Mouse (Mus musculus) lung, postnatal 36 days (tissue): ENCODE results near the gene S100z.

Experiments used
- DNase-seq: peaks from one replicate; pipeline ENCODE4 v3.0.0; 2022; ENCODE audit warnings: mixed read lengths

S100z gene

GRCm38 (mm10) chr13:95444291-95444690 is 34.2 kb downstream of the S100z start:
- DNase-seq, result no peak

DNA sequence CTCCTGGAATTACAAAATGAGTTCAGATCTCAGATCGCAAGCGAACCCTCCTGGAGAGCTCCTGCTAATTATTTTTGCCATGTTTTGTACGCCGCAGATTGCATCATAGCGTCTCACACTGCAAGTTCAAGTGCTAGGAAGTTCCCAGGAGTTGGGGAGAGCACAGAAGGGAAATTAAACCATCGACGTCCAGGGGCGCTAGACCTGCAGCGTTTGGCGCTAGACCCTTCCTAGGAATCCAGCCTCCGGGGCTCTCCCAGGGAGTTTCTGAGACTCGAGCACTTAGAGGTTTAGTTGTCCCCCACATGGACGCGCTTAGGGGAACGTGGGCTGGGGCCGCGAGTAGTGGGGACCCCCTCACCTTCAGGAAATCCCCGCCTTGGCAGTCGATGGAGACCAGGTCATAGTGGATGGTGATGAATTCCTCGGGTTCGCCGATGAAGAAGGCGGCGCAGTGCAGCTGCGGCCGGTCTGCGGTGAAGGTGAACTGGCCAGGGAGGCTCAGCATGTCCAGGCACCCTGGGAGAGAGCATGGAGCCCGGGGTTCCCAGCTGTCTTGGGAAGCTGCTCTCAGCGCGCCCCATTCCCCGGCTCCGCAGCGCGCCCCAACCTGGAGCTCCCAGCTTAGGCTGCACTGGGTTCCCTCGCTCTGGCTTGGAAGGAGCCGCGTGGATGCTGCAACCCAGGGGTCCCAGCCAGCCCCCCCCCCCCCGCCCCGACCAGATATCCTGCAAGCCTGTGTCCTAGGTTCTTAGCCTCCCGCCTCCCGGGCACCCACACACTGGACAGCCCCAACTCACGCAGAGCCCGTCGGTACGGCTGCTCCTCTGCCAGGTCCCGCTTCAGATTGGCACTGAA is 34.9 kb downstream of the S100z start:
- DNase-seq, result peak; percentile 4

DNA sequence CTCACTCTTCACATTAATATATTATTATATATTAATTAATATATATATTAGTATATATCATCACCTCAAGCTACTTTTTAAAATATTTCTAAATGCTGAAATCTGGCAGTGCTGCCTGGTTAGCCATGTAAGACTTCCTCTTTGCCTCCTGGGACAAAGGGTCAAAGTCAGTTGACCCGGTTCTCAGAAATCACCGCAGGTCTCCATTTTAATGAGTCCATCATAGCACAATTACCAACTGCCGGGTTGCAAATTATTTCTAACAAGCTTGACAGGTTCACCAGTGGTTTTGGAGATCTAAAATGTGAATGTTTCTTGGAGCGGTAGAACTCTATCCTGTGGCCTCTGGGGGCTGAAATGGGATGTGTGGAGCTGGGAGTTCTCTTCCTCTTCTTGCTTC is 35.6 kb downstream of the S100z start:
- DNase-seq, result no peak

DNA sequence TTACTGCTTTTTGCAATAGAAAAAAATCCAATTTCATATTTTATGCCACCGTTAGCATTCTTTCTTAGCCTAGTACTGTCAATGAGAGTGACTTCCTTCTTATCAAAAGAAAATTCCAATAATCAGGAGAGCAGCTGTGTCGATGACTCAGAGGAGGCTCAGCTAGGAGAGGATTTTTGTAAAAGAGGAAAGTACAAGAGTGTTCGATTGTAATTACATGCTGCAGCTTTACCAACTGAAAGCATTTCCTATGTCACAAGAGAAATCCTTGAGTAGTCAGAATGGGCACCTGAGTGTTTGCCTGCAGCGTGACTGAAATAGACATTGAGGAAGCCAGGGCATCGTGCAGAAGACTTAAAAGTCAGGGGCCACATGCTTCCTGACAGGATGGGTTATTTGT is 39.0 kb downstream of the S100z start:
- DNase-seq, result no peak

- DNase-seq, result no peak
Measured at GRCm38 (mm10) chr13:95431760-95432159, 46.8 kb downstream of the S100z start.

DNA sequence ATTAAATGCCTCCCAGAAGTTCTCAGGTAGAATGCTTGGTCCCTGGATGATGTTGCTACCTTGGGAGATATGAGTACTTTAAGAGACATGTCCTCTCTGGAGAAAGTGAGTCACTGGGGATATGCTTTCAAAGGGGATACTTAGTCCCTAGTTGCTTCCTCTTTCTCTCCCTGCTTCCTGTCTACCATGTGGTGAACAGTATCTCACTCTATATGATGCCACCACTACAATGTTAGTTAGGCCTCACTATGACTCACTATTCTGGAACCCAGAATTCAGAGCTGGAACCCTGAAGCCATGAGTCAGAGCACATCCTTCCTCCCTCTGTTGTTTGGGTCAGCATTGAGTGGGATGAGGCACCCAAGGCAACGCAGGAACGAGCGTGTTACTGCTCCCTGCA is 51.0 kb downstream of the S100z start:
- DNase-seq, result no peak
